Mouse (Mus musculus) cerebellum, adult (tissue): ENCODE measurements around the gene Krtap9-3.

Experiments used
- ATAC-seq: cut with Nextera tagmentation; 2 replicates; pipeline ENCODE4 v1.9.2; 2017; ENCODE audit warnings: mild to moderate bottlenecking, moderate library complexity, mixed read lengths; ENCODE audit not compliant: insufficient number of reproducible peaks, low FRiP score, low TSS enrichment

Gene Krtap9-3

GRCm38 (mm10) chr11:99574106-99574505 lies 23.8 kb downstream of the Krtap9-3 start:
- no peak; the same call in 1 of the 2 replicates for ATAC-seq

GRCm38 (mm10) chr11:99573164-99573563 lies 24.7 kb downstream of the Krtap9-3 start:
- ATAC-seq: no peak

GRCm38 (mm10) chr11:99566530-99566929 lies 31.4 kb downstream of the Krtap9-3 start, which contains the start of gene Krtap3-1:
Gene Krtap3-1, minus strand, starts transcription at chr11:99566630.
- no peak for ATAC-seq

GRCm38 (mm10) chr11:99562580-99562979 lies 35.3 kb downstream of the Krtap9-3 start:
- ATAC-seq: no peak

GRCm38 (mm10) chr11:99559366-99559765 lies 38.5 kb downstream of the Krtap9-3 start, which contains the start of gene Gm11939:
Gene Gm11939, minus strand, starts transcription at chr11:99559466.
- ATAC-seq: no peak

- no peak for ATAC-seq
These were observed 39.7 kb downstream of the Krtap9-3 start for GRCm38 (mm10) chr11:99557976-99558745.

GRCm38 (mm10) chr11:99556753-99557152 lies 41.2 kb downstream of the Krtap9-3 start, which contains the start of gene Krtap3-2:
Gene Krtap3-2, minus strand, starts transcription at chr11:99556853.
- no peak for ATAC-seq

GRCm38 (mm10) chr11:99556195-99556594 lies 41.7 kb downstream of the Krtap9-3 start:
- no peak for ATAC-seq

- ATAC-seq: no peak
These were observed 47.1 kb downstream of the Krtap9-3 start, which contains the start of gene Krtap3-3 for GRCm38 (mm10) chr11:99550765-99551164. Gene Krtap3-3, minus strand, starts transcription at chr11:99550865.

- ATAC-seq: no peak
These were observed 50.0 kb downstream of the Krtap9-3 start for GRCm38 (mm10) chr11:99547892-99548291.
